1 mouse cellular context compared by ENCODE assay signal in the genomic region with DNA sequence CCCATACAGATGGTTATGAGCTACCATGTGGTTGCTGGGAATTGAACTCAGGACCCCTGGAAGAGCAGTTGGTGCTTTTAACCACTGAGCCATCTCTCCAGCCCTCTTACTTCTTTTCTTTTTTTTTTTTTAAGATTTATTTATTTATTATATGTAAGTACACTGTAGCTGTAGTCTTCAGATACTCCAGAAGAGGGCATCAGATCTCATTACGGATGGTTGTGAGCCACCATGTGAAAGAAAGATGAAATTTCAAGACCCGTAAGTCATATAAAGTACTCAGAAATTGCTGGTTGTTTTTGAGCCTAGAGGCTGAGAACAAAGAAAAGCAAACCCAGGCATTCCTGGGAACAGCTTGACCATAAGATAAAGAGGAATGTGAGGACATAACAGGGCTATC.
TF ChIP-seq lines count a peak whose summit lies in the region.

No protein-coding gene starts in this region.

TF ChIP-seq in MEL, 35 proteins besides CTCF, POLR2A, EP300 and RAD21:
- 0 out of 2 replicates have a peak, but pooled peaks have one; percentile 35 for TF ChIP-seq ZNF384 (IDR thresholded peaks at IDR 0.05; ENCODE audit: low read depth, low read length)
TF ChIP-seq in MEL: peak in this region for 1; not testable (repeated sequence) for 34.
